Mouse (Mus musculus) neutrophil, adult 65 days (primary cell): ENCODE data around the gene Spint4. TPM values are rescaled to one million over a fixed set of nuclear protein-coding genes. Genes with fewer than 3 reads are reported as not detected.

Source experiments
- total RNA-seq: library from RNA; stranded (reverse); gene quantifications from 2 replicates; pipeline ENCODE4 v1.2.4, GENCODE M21; 2023

Spint4 gene
- not detected in 2 replicates for total RNA-seq

DNA sequence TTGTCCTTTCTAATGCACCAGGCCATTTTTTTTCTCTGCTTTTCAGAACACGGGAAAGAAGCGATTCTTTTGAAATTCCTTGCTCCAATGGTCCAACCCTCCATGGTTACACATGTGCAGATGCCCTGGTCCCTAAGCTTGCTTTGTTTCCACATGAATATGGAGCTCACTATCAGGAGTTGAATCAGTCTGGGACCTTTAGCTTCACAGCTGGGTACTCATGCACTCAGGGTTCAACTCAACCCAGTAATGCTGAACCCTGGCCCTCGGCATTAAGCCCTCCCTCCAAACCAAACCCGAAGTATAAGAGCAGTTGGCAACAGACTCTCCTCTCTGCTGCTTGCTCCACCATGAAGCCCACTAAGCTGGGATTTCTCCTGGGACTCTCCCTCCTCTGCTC is at the start of gene Spint4:
Spint4 (plus strand) TSS at position 301 of the 400 bp plus-strand sequence.

GRCm38 (mm10) chr2:164655858-164656257 is 42.4 kb upstream of the Spint4 start, which contains the start of gene Wfdc10:
Wfdc10 (plus strand) TSS chr2:164656046.

GRCm38 (mm10) chr2:164656483-164656882 is 41.8 kb upstream of the Spint4 start, which contains the start of gene Wfdc9:
Wfdc9 (minus strand) TSS chr2:164656583.

DNA sequence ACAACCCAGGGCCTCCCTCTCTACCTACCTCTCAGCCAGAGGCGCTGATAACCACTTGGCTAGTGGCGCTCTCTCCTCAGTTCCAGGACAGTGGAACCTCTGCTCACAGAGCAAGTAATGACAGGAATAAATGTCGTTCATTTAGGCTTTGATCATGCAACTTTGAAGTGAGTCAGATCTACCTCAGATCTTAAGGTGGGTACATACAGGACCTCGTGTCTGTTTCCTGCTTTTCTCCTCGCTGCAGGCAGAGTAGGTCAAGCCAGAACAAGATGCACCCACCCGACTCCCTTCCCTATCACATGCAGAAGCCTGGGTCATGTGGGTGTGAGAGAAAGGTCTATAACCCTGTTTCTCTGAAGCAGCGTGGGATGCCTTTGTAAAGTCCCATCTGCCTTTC is 24.3 kb upstream of the Spint4 start, which contains the start of gene Wfdc11:
Wfdc11 (minus strand) TSS at position 101 of the 400 bp plus-strand sequence.

GRCm38 (mm10) chr2:164684807-164685206 is 13.5 kb upstream of the Spint4 start, which contains the start of gene Wfdc13:
Wfdc13 (plus strand) TSS chr2:164685107.

DNA sequence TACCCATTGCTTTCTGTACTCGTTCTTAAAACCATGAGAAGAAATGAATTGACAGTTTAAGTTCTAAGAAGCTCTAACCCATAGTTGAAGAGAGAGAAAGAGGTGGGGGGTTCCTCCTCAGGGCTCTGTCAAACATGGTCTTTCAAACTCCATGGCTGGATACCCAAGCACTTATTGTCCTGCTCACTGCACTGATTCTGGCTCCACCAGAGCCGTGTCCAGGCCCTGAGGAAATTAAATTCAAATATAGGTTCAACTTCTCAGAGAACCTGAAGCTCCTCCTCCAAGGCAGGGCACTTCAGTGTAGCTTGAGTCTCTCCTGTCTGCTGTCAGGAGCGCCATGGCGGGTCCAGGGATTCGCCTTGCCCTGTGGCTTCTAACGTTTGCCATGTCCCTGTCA is 16.7 kb downstream of the Spint4 start, which contains the start of gene Spint5:
Spint5 (plus strand) TSS at position 301 of the 400 bp plus-strand sequence.

DNA sequence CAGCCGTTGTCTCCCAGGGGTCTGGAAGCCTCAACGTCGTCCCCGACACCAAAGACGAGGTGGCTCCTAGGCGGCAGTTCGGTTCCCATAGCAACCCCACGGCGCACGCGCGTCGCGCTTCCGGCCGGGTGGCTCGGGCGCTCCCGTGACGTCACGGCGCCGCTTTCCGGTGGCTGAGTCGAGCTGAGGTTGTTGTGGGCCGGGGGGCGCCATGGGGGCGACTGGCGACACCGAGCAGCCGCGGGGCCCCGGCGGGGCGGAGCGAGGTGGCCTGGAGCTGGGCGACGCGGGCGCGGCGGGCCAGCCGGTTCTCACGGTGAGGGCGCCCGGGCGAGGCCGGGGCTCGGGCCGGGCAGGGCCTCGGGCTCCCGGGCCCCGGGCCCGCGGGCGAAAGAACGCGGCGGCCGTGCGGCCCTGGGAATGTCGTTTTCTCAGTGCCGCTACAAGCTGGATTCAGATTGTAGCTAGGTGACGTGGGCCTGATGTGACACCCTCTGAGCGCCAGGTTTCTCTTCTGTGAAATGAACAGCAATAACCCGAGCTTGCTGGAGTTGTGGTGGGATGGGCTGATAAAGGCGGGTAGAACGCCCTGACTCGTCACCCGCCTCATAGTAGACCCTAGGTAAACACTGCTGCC is 47.7 kb downstream of the Spint4 start, which contains the start of the genes Wfdc3 and Dnttip1:
Wfdc3 (minus strand) TSS at position 89 of the 637 bp plus-strand sequence.
Dnttip1 (plus strand) TSS at position 141 of the 637 bp plus-strand sequence.

Other genes with a start within 250 kb of the Spint4 start
- gene Sys1, start 241.5 kb upstream of the Spint4 start, total RNA-seq = 32.7 and 33.5 TPM in 2 replicates
- 0.63 TPM in 1 of 2 replicates, not detected in the other for gene Gm20458, start 237.5 kb upstream of the Spint4 start, total RNA-seq
- not detected in 2 replicates for gene Trp53tg5, start 224.8 kb upstream of the Spint4 start, total RNA-seq
- 2.1 and 3.2 TPM in 2 replicates for gene Dbndd2, start 212.4 kb upstream of the Spint4 start, total RNA-seq
- gene Pigt, start 201.0 kb upstream of the Spint4 start, total RNA-seq = 42.1 and 46.4 TPM in 2 replicates
- gene Wfdc2, start 136.1 kb upstream of the Spint4 start, total RNA-seq = not detected in 2 replicates
- gene Spint3, start 125.0 kb upstream of the Spint4 start, total RNA-seq = not detected in 2 replicates
- gene Wfdc6a, start 113.1 kb upstream of the Spint4 start, total RNA-seq = not detected in 2 replicates
- not detected in 2 replicates for gene Eppin, start 104.9 kb upstream of the Spint4 start, total RNA-seq
- not detected in 2 replicates for gene Wfdc6b, start 85.0 kb upstream of the Spint4 start, total RNA-seq
- not detected in 2 replicates for gene Wfdc8, start 84.9 kb upstream of the Spint4 start, total RNA-seq
- not detected in 2 replicates for gene Wfdc16, start 59.7 kb upstream of the Spint4 start, total RNA-seq
- gene Wfdc10, start 42.5 kb upstream of the Spint4 start, total RNA-seq = 7.5 and 8.1 TPM in 2 replicates
- gene Wfdc9, start 41.9 kb upstream of the Spint4 start, total RNA-seq = not detected in 2 replicates
- gene Wfdc11, start 24.4 kb upstream of the Spint4 start, total RNA-seq = not detected in 2 replicates
- gene Wfdc13, start 13.4 kb upstream of the Spint4 start, total RNA-seq = not detected in 2 replicates
- not detected in 2 replicates for gene Spint5, start 16.8 kb downstream of the Spint4 start, total RNA-seq
- not detected in 2 replicates for gene Wfdc3, start 47.4 kb downstream of the Spint4 start, total RNA-seq
- 34.5 and 42.9 TPM in 2 replicates for gene Dnttip1, start 47.5 kb downstream of the Spint4 start, total RNA-seq
- 84.3 and 94.9 TPM in 2 replicates for gene Ube2c, start 71.4 kb downstream of the Spint4 start, total RNA-seq
- gene Tnnc2, start 81.5 kb downstream of the Spint4 start, total RNA-seq = 0.73 TPM in 1 of 2 replicates, not detected in the other
- 2.2 and 2.6 TPM in 2 replicates for gene Snx21, start 87.3 kb downstream of the Spint4 start, total RNA-seq
- 44.2 and 45.5 TPM in 2 replicates for gene Acot8, start 106.4 kb downstream of the Spint4 start, total RNA-seq
- 1.5 and 1.7 TPM in 2 replicates for gene Zswim3, start 106.6 kb downstream of the Spint4 start, total RNA-seq
- gene Zswim1, start 124.2 kb downstream of the Spint4 start, total RNA-seq = 3.1 and 4.0 TPM in 2 replicates
- gene Spata25, start 130.0 kb downstream of the Spint4 start, total RNA-seq = not detected in 2 replicates
- gene Ctsa, start 134.4 kb downstream of the Spint4 start, total RNA-seq = 149 and 152 TPM in 2 replicates
- gene Neurl2, start 135.0 kb downstream of the Spint4 start, total RNA-seq = 0.66 and 1.6 TPM in 2 replicates
- 1.7 and 3.0 TPM in 2 replicates for gene Pltp, start 159.2 kb downstream of the Spint4 start, total RNA-seq
- 48.8 and 69.6 TPM in 2 replicates for gene Pcif1, start 180.8 kb downstream of the Spint4 start, total RNA-seq
- gene Zfp335, start 213.3 kb downstream of the Spint4 start, total RNA-seq = 32.4 and 36.5 TPM in 2 replicates
- 2,237 and 2,648 TPM in 2 replicates for gene Mmp9, start 242.3 kb downstream of the Spint4 start, total RNA-seq